Mouse (Mus musculus) MEL (cell line): ENCODE results near the gene Gm20388. TPM values are rescaled to one million over a fixed set of nuclear protein-coding genes. Genes with fewer than 3 reads are reported as not detected.

ENCODE experiments used
- DNase-seq: peaks from one replicate; pipeline ENCODE4 v3.0.0; 2011; ENCODE audit warnings: low read depth, low spot score
- H3K27ac ChIP-seq: 2 replicates; pipeline ENCODE4 v1.5.1; 2012; ENCODE audit warnings: low read depth, mild to moderate bottlenecking, control low read depth, low read length, moderate library complexity; ENCODE audit not compliant: control insufficient read depth
- H3K27me3 ChIP-seq, 2 experiments: fragments of 150-350 bp in 1 of 2; sonication (generic) in 1 of 2; 2 replicates each; pipeline ENCODE4 v1.6.1; 2012; ENCODE audit warnings: low read length in 2 of 2, mild to moderate bottlenecking in 2 of 2, improper control_type of control experiment in 1 of 2, moderate library complexity in 1 of 2; ENCODE audit not compliant: insufficient read depth in 2 of 2, control insufficient read depth in 1 of 2
- H3K36me3 ChIP-seq, 2 experiments: 2 replicates each; pipeline ENCODE4 v1.6.1; 2012 to 2014; ENCODE audit warnings: low read length in 2 of 2, improper control_type of control experiment in 1 of 2, inconsistent platforms in 1 of 2, mild to moderate bottlenecking in 1 of 2; ENCODE audit not compliant: insufficient read depth in 2 of 2, control insufficient read depth in 1 of 2
- H3K4me1 ChIP-seq, 2 experiments: fragments of 150-350 bp in 1 of 2; sonication (generic) in 1 of 2; 2 replicates each; pipeline ENCODE4 v1.6.1; 2012; ENCODE audit warnings: low read length in 2 of 2, improper control_type of control experiment in 1 of 2, mild to moderate bottlenecking in 1 of 2; ENCODE audit not compliant: insufficient read depth in 2 of 2, control insufficient read depth in 1 of 2
- H3K4me3 ChIP-seq, 2 experiments: fragments of 150-350 bp in 1 of 2; sonication (generic) in 1 of 2; 2 replicates each; pipeline ENCODE4 v1.5.1; 2012; ENCODE audit warnings: low read depth in 2 of 2, low read length in 2 of 2, mild to moderate bottlenecking in 2 of 2, moderate library complexity in 2 of 2, control low read depth in 1 of 2, improper control_type of control experiment in 1 of 2; ENCODE audit not compliant: control insufficient read depth in 1 of 2, insufficient read depth in 1 of 2
- H3K79me2 ChIP-seq: 2 replicates; pipeline ENCODE4 v1.6.1; 2012; ENCODE audit warnings: mild to moderate bottlenecking, low read length, moderate library complexity; ENCODE audit not compliant: control insufficient read depth, poor library complexity, insufficient read depth
- H3K9ac ChIP-seq: 2 replicates; pipeline ENCODE4 v1.6.1; 2012; ENCODE audit warnings: low read depth, mild to moderate bottlenecking, control low read depth, low read length, moderate library complexity; ENCODE audit not compliant: control insufficient read depth, poor library complexity, severe bottlenecking
- H3K9me3 ChIP-seq: fragments of 150-350 bp; sonication (generic); replicated peaks from 2 replicates; pipeline ENCODE4 v1.6.1; 2012; ENCODE audit warnings: mild to moderate bottlenecking, low read length, improper control_type of control experiment, moderate library complexity; ENCODE audit not compliant: insufficient read depth
- BHLHE40 ChIP-seq: IDR thresholded peaks from 2 replicates; pipeline ENCODE4 v1.6.1; 2012; ENCODE audit warnings: low read depth, mild to moderate bottlenecking, inconsistent platforms, low read length, improper control_type of control experiment, borderline replicate concordance
- CHD1 ChIP-seq: IDR thresholded peaks from 2 replicates; pipeline ENCODE4 v1.6.1; 2012; ENCODE audit warnings: low read depth, mild to moderate bottlenecking, inconsistent platforms, low read length, improper control_type of control experiment
- CHD2 ChIP-seq: IDR thresholded peaks from 2 replicates; pipeline ENCODE4 v1.6.1; 2011; ENCODE audit warnings: low read length, improper control_type of control experiment
- CTCF ChIP-seq, 3 experiments: IDR thresholded peaks in 2 of 3; conservative IDR thresholded peaks in 1 of 3; 2 replicates each; pipeline ENCODE4 v1.5.1; 2011 to 2012; ENCODE audit warnings: low read length in 3 of 3, low read depth in 2 of 3, mild to moderate bottlenecking in 2 of 3, improper control_type of control experiment in 1 of 3, inconsistent platforms in 1 of 3, mixed read lengths in 1 of 3, moderate library complexity in 1 of 3; ENCODE audit not compliant: control insufficient read depth in 1 of 3, insufficient read depth in 1 of 3, poor library complexity in 1 of 3, severe bottlenecking in 1 of 3
- EP300 ChIP-seq, 2 experiments: IDR thresholded peaks; 2 replicates each; pipeline ENCODE4 v1.6.1; 2011; ENCODE audit warnings: improper control_type of control experiment in 2 of 2, low read length in 2 of 2, low read depth in 1 of 2, mild to moderate bottlenecking in 1 of 2
- ETS1 ChIP-seq: IDR thresholded peaks from 2 replicates; pipeline ENCODE4 v1.6.1; 2012; ENCODE audit warnings: low read depth, mild to moderate bottlenecking, inconsistent platforms, low read length, improper control_type of control experiment, moderate library complexity
- GABPA ChIP-seq: IDR thresholded peaks from 2 replicates; pipeline ENCODE4 v1.6.1; 2012; ENCODE audit warnings: low read depth, mild to moderate bottlenecking, inconsistent platforms, low read length, improper control_type of control experiment, moderate library complexity
- HCFC1 ChIP-seq: IDR thresholded peaks from 2 replicates; pipeline ENCODE4 v1.6.1; 2012; ENCODE audit warnings: low read depth, mild to moderate bottlenecking, inconsistent platforms, low read length, improper control_type of control experiment, moderate library complexity
- JUND ChIP-seq: IDR thresholded peaks from 2 replicates; pipeline ENCODE4 v1.6.1; 2011; ENCODE audit warnings: low read depth, mild to moderate bottlenecking, improper control_type of control experiment, low read length
- MEF2A ChIP-seq: IDR thresholded peaks from 2 replicates; pipeline ENCODE4 v1.6.1; 2014; ENCODE audit warnings: low read depth, mild to moderate bottlenecking, inconsistent platforms, low read length, improper control_type of control experiment; ENCODE audit not compliant: poor library complexity, insufficient replicate concordance, severe bottlenecking; ENCODE audit errors: extremely low read depth
- MXI1 ChIP-seq: IDR thresholded peaks from 2 replicates; pipeline ENCODE4 v1.6.1; 2011; ENCODE audit warnings: mild to moderate bottlenecking, low read depth, low read length, improper control_type of control experiment
- MYB ChIP-seq: IDR thresholded peaks from 2 replicates; pipeline ENCODE4 v1.6.1; 2011; ENCODE audit warnings: mild to moderate bottlenecking, low read depth, low read length, improper control_type of control experiment
- MYC ChIP-seq: IDR thresholded peaks from 2 replicates; pipeline ENCODE4 v1.6.1; 2011; ENCODE audit warnings: low read depth, mild to moderate bottlenecking, low read length, improper control_type of control experiment, moderate library complexity
- NRF1 ChIP-seq: IDR thresholded peaks from 2 replicates; pipeline ENCODE4 v1.6.1; 2014; ENCODE audit warnings: low read depth, mild to moderate bottlenecking, inconsistent platforms, low read length, improper control_type of control experiment, moderate library complexity; ENCODE audit not compliant: poor library complexity, insufficient read depth, severe bottlenecking
- POLR2AphosphoS2 ChIP-seq: IDR thresholded peaks from 2 replicates; pipeline ENCODE4 v1.6.1; 2011; ENCODE audit warnings: low read length, improper control_type of control experiment
- POLR2AphosphoS5 ChIP-seq: IDR thresholded peaks from 2 replicates; pipeline ENCODE4 v1.6.1; 2012; ENCODE audit warnings: low read depth, borderline replicate concordance, mild to moderate bottlenecking, inconsistent platforms, low read length, moderate library complexity, mixed read lengths
- RAD21 ChIP-seq: IDR thresholded peaks from 2 replicates; pipeline ENCODE4 v1.6.1; 2011; ENCODE audit warnings: mild to moderate bottlenecking, low read depth, low read length, improper control_type of control experiment
- RCOR1 ChIP-seq: IDR thresholded peaks from 2 replicates; pipeline ENCODE4 v1.6.1; 2012; ENCODE audit warnings: low read depth, mild to moderate bottlenecking, inconsistent platforms, low read length, improper control_type of control experiment
- SIN3A ChIP-seq: IDR thresholded peaks from 2 replicates; pipeline ENCODE4 v1.6.1; 2012; ENCODE audit warnings: low read length, improper control_type of control experiment, inconsistent platforms
- SMC3 ChIP-seq: IDR thresholded peaks from 2 replicates; pipeline ENCODE4 v1.6.1; 2011; ENCODE audit warnings: low read depth, low read length, improper control_type of control experiment
- TCF12 ChIP-seq: IDR thresholded peaks from 2 replicates; pipeline ENCODE4 v1.6.1; 2014; ENCODE audit warnings: low read depth, mild to moderate bottlenecking, inconsistent platforms, low read length, improper control_type of control experiment, moderate library complexity
- UBTF ChIP-seq: IDR thresholded peaks from 2 replicates; pipeline ENCODE4 v1.6.1; 2012; ENCODE audit warnings: low read depth, mild to moderate bottlenecking, inconsistent platforms, low read length, improper control_type of control experiment, moderate library complexity, borderline replicate concordance; ENCODE audit not compliant: insufficient read depth
- USF2 ChIP-seq, 2 experiments: IDR thresholded peaks; 2 replicates each; pipeline ENCODE4 v1.6.1; 2011 to 2012; ENCODE audit warnings: improper control_type of control experiment in 2 of 2, low read length in 2 of 2, borderline replicate concordance in 1 of 2, inconsistent platforms in 1 of 2, low read depth in 1 of 2, mild to moderate bottlenecking in 1 of 2; ENCODE audit not compliant: insufficient read depth in 1 of 2
- ZC3H11A ChIP-seq: IDR thresholded peaks from 2 replicates; pipeline ENCODE4 v1.6.1; 2012; ENCODE audit warnings: low read depth, mild to moderate bottlenecking, inconsistent platforms, low read length, improper control_type of control experiment
- ZNF384 ChIP-seq: IDR thresholded peaks from 2 replicates; pipeline ENCODE4 v1.6.1; 2012; ENCODE audit warnings: low read depth, mild to moderate bottlenecking, inconsistent platforms, low read length, improper control_type of control experiment
- polyA plus RNA-seq, 2 experiments: library from polyadenylated mRNA; stranded (reverse) in 1 of 2; unstranded in 1 of 2; fragments of >175 nt in 1 of 2; fragments of >200 nt in 1 of 2; gene quantifications; 2 replicates each; pipeline versions ENCODE4 v1.2.1 to v1.2.4; 2012; ENCODE audit warnings: low replicate concordance in 2 of 2, low read depth in 1 of 2; ENCODE audit not compliant: insufficient read length in 2 of 2, insufficient read depth in 1 of 2, missing spikeins in 1 of 2
- total RNA-seq: library from RNA; depleted of rRNA; stranded (reverse); fragments of 300-350 nt; gene quantifications from 2 replicates; pipeline ENCODE4 v1.2.3, GENCODE M21; 2012

Gm20388 gene
- total and polyA plus RNA-seq, 3 experiments, result 11.1 to 17.8 TPM; not detected in 1

DNA sequence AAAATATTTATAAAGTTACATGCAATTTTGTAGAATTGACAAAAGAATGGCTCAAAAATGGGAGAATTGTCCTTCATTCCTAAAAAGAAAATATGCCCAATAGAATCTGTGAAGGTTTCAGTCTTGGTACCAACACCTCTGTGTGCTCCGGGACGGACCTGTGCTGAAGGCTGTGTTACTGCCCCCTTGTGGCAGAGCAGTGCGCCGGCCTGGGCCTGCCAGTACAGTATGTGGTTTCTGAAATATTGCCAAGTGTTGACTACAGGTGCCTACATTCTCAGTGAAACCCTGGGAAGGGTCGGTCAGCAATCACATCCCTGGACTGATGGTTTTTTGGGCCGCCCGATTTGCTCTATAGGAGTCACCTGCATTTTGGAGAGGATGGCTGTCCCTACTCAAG lies 1688.3 kb downstream of the Gm20388 start:
- DNase-seq, result peak; percentile 79

DNA sequence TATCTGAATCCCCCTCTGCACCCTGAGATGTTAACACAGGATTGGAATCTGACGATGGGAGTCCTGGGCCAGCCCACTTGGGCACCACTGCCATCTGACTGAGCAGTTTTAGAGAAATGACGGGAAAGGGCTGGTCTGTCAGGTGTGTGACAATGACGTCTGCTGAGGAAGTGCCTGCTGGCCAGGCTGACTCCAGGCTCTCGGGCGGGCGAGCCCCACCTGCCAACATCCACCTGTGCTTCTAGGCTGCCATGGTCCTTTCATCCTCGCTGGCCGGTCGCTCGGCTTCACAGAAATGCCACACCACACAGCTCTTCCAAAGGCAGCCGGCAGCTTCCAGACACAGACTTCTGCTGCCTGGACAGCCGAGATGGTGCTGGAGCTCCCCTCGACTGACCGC lies 1689.2 kb downstream of the Gm20388 start:
- no peaks in the 10 kb centered on the region for H3K27me3 ChIP-seq
- no peak overlapping the region for H3K27ac ChIP-seq
- no peak overlapping the region for H3K4me3 ChIP-seq
- H3K9ac ChIP-seq, result no peak overlapping the region
- no peak for DNase-seq
- 0 out of 4 replicates have a peak, but pooled peaks cover 0 to 1% of the 10 kb centered on the region in 2 experiments for H3K36me3 ChIP-seq
- no peaks in the 10 kb centered on the region for H3K9me3 ChIP-seq
- H3K4me1 ChIP-seq, result no peaks in the 10 kb centered on the region
- TF ChIP-seq GABPA (no peak), CHD1 (no peak), UBTF (no peak), NRF1 (no peak), ZNF384 (no peak), MYC (no peak), BHLHE40 (no peak), HCFC1 (no peak), MEF2A (no peak), MYB (no peak), CHD2 (no peak), POLR2AphosphoS5 (no peak), USF2 (IDR thresholded peaks at IDR 0.05; ENCODE audit: borderline replicate concordance in 1 of 2, insufficient read depth in 1 of 2, low read depth in 1 of 2, low read length in 2 of 2) (no peak), ETS1 (no peak)
- H3K79me2 ChIP-seq, result no peaks in the 10 kb centered on the region

More for the DNA sequence above, 1688.3 kb downstream of the Gm20388 start:
- no peak overlapping the region for H3K27ac ChIP-seq
- H3K36me3 ChIP-seq, result 0 out of 4 replicates have a peak, but pooled peaks cover 0 to 2% of the 10 kb centered on the region in 2 experiments
- 0 out of 2 replicates have a peak, but pooled peaks have one; percentile 34 for TF ChIP-seq HCFC1
- peak; percentile 84 to 96 (median 88) for TF ChIP-seq CTCF (IDR thresholded peaks at IDR 0.05 in 2 of 3, conservative IDR thresholded peaks at IDR 0.05 in 1 of 3; ENCODE audit: control insufficient read depth in 1 of 3, insufficient read depth in 1 of 3, low read depth in 2 of 3, low read length in 3 of 3, poor library complexity in 1 of 3, severe bottlenecking in 1 of 3)
- no peak for TF ChIP-seq MYC
- TF ChIP-seq MXI1, result no peak
- peak; percentile 89 for TF ChIP-seq SMC3
- TF ChIP-seq RCOR1, result 0 out of 2 replicates have a peak, but pooled peaks have one; percentile 10
- TF ChIP-seq TCF12, result 0 out of 2 replicates have a peak, but pooled peaks have one; percentile 14
- TF ChIP-seq ZNF384, result no peak
- peak; percentile 46 for TF ChIP-seq ZC3H11A
- no peak for TF ChIP-seq EP300 (IDR thresholded peaks at IDR 0.05; ENCODE audit: low read depth in 1 of 2, low read length in 2 of 2)
- TF ChIP-seq JUND, result no peak
- TF ChIP-seq SIN3A, result peak; percentile 46; the same call in 1 of the 2 replicates
- TF ChIP-seq RAD21, result peak; percentile 39
- TF ChIP-seq POLR2AphosphoS2, result no peak
- no peaks in the 10 kb centered on the region for H3K9me3 ChIP-seq
- H3K27me3 ChIP-seq, result no peaks in the 10 kb centered on the region
- H3K4me1 ChIP-seq, result no peaks in the 10 kb centered on the region
- no peak overlapping the region for H3K4me3 ChIP-seq
- H3K79me2 ChIP-seq, result no peaks in the 10 kb centered on the region
- H3K9ac ChIP-seq, result no peak overlapping the region
